Mouse (Mus musculus) cerebellum, postnatal 36 days (tissue): Measurements from ENCODE around the gene Kctd19.
A peak's percentile ranks its signal among the peaks of the same experiment; 100 is the strongest.

ENCODE experiments used
- DNase-seq, 2 experiments: peaks; one replicate each; pipeline ENCODE4 v3.0.0; 2021 to 2022; ENCODE audit warnings: mixed read lengths in 2 of 2

Kctd19 gene

DNA sequence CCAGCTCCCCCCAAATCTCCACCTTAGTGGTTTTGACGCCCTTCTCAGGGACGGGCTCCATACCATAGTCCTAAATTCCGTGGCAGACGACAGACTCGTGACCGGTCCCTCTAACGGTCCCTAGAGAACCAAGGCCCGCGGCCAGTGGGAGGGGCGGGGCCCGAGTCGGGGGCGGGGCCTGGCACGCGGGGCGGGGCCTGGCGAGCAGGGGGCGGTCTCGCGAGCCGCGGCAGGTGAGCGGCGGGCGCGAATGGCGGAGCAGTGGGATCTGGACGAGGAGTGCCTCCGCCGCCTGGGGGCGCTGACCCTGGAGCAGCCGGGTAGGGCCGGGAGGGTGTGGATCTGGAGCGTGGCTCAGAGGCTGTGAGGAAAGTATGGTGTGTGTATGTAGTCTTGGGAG lies at the start of gene Kctd19, which contains the start of gene Lrrc36:
Kctd19 (minus strand) TSS at position 112 of the 400 bp plus-strand sequence.
Lrrc36 (plus strand) TSS at position 181 of the 400 bp plus-strand sequence.
- DNase-seq, result peak; percentile 58 to 72

GRCm38 (mm10) chr8:105461085-105461803 lies 47.9 kb upstream of the Kctd19 start:
- DNase-seq, result no peak

- no peak for DNase-seq
Observed at GRCm38 (mm10) chr8:105455218-105455617, 41.9 kb upstream of the Kctd19 start.

- no peak for DNase-seq
Observed at GRCm38 (mm10) chr8:105454088-105454487, 40.8 kb upstream of the Kctd19 start.

DNA sequence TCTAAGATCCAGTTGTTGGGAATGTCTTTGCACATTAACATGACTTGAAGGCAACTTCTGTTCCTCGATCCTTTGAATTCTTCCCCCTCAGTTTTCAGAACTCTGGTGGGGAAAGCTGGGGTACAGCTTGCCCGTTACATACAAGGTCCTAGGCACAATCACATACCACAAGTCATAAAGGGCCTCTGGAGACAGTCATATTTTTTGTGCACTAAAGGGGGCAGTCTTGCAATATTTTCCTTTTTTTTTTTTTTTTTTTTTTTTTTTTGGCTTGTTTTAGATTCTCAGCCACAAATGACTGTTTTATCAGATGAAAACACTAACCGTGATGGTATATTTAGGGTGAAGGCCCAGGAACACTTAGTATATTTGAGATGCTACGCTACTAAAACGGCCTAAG lies 40.0 kb upstream of the Kctd19 start:
- DNase-seq, result no peak

DNA sequence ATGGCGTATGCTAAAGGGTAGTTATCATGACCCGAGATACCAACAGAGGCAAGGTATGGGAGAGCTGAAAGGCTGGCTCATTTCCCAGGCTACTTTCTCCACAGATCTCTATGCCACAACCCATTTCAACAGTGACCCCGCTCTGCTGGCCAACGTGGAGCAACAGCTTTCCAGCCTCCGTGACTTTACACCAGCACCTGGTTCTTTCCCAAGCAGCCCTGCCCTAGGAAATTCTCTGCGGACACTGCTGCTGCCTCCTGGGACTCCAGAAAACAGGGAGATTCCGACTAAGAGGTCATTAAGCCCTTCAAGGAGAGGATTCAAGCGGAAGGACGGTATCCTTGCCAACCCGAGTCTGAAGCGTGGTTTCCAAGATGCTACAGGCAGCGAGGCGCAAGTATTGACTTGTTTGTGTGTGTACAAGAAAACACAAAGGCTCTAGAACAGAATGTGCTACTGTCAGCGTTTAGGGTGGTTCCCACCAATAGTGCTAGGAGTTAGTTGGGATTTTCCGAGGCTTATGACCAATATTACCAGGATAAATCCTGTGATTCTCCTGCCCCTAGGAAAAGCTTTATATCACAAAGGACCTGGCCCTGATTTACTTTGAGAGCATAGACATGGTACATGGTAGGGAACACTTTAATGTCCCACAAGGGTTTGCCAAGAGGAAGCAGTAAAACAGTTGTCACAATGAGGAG lies 38.8 kb upstream of the Kctd19 start:
- DNase-seq, result no peak

DNA sequence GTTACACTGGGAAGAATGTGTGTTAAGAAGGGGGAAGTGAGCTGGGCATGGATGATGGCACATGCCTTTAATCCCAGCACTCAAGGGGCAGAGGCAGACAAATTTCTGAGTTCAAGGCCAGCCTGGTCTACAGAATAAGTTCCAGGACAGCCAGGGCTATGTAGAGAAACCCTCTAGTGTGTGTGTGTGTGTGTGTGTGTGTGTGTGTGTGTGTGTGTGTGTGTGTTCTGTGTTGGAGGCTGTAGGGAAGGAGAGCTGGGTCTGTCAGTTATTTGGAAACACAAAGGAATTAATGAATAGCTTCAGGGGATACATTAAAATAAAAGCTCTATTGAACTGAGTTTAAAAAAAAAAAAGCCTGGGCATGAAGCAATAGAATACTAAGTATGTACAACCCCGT lies 37.7 kb upstream of the Kctd19 start:
- DNase-seq, result no peak

GRCm38 (mm10) chr8:105448596-105448995 lies 35.3 kb upstream of the Kctd19 start:
- DNase-seq, result no peak

DNA sequence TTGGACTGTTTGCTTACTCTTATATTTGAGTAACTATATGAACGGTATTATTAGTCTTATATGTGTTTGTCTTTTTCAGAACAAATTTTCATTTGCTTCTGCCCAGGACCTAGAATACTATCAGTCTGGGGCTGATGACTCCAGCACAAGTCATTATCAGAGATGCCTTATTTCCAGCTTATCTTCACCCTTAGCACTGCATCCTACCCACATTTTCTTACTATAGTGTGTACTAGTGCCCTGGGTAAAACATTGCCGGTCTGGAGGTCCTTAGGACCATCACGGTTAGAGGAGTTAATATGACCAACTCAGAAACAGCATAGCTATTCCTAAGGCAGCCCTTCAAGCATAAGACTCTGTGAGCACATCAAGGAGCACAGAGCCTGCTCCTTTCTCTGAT lies 34.9 kb upstream of the Kctd19 start:
- DNase-seq, result no peak

DNA sequence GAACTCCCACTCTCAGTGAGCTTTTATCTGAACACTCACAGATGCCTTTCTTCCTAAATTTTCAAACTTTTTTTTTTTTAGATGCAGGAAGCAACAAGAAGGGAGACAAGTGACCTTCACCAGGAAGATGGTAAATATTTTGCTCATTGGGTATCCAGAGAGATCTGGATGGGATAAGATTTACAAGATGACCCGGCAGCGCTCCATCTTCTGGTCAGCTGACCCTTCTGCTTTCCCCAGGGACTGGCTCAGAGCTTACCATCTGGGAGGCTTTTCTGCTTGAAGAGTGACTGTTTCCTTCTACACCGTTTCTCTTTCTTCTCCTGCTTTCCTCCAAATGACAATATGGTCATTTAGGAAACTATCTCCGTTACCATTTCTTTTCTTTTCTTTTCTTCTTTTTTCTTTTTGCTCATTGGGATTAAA lies 32.8 kb upstream of the Kctd19 start:
- DNase-seq, result no peak

GRCm38 (mm10) chr8:105445296-105446126 lies 32.2 kb upstream of the Kctd19 start:
- DNase-seq, result no peak

- DNase-seq, result no peak
Observed at GRCm38 (mm10) chr8:105442661-105443060, 29.4 kb upstream of the Kctd19 start.

DNA sequence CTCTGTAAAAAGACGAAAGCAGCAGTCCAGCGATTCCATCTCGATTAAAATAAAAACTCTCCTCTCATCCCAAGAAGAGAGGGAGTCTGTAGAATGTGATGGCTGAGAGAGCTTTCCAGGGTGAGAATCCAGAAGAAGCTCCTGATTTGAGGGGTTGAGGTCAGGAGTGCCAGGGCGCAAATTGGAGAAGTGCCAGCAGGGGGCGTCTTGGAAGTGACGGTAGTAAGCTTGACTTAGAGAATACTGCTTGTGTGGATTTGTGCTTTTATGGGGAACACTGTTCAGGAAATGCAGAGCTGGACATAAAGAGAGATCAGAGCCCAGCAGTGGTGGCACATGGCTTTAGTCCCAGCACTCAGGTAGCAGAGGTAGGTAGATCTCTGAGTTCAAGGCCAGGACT lies 28.1 kb upstream of the Kctd19 start:
- DNase-seq, result peak; percentile 23 to 42

DNA sequence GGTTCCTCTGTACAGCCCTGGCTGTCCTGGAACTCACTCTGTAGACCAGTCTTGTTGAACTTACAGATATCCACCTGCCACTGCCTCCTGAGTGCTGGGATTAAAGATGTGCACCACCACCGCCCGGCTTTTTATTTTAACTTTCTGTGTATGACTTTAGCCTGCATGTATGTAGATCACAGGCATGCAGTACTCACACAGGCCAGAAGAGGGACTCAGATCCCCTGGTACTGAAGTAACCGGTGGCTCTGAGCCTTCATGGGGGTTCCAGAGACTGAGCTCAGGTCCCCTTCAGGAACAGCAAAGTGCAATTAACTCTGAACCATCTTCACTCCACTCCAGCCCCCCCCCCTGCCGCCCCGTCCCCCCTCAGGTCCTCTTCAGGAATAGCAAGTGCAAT lies 25.6 kb upstream of the Kctd19 start:
- peak; percentile 40 to 46 for DNase-seq

- no peak for DNase-seq
Observed at GRCm38 (mm10) chr8:105437078-105437748, 23.9 kb upstream of the Kctd19 start.

DNA sequence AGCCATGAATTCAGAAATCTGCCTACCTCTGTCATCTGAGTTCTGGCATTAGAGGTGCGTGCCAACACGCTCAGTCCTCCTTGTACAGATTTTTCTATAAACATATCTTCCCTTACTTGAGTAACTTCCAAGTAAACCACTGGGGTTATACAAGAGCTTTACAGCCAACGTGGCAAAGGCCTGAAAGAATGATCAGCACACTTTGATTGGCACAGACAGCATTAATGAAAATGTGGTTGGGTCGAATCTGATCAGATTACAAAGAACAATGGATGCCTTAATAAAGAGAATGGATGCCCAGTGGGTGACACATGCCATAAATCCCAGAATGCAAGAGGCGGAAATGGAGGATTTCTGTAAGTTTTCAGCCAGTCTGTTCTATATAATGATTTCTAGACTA lies 22.9 kb upstream of the Kctd19 start:
- no peak for DNase-seq

DNA sequence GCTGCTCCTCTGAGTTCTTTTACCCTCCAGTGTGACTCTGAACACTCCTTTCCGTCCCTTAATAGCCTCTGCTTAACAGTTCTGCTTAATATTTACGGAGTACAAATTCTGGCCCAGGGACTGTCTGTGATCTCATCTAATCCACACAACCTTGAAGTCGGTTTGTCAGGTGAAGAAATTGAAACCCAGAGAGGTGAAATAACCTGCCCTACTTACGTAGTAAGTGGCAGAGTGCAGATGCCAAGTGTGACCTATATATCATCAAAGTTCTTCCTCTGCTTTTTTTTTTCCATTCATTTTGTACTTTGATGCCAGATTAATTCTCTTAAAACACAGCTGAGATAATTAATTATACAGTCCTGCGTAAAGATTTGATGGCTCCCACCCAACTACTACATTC lies 20.8 kb upstream of the Kctd19 start:
- DNase-seq, result no peak

DNA sequence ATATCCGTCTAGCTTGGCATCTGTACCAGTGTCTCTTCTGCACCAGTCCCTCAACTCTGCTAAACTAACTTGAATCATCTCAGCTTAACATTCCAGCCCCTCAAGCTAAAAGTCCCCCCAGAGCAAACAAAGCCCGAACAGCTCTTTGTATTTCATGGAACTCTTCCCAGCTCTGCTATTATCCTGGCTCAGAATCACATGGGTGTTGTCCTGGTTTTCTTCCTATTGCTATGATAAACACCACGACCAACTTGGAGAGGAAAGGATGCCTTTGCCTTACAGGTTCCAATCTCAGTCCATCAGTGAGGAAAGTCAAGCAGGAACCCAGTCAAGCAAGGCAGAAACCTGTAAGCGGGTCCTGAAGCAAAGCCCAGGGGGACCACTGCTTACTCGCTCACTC lies 20.2 kb upstream of the Kctd19 start:
- no peak for DNase-seq

- no peak for DNase-seq
Observed at GRCm38 (mm10) chr8:105433021-105433420, 19.7 kb upstream of the Kctd19 start.

- no peak for DNase-seq
Observed at GRCm38 (mm10) chr8:105431743-105432515, 18.6 kb upstream of the Kctd19 start.

GRCm38 (mm10) chr8:105426878-105427277 lies 13.6 kb upstream of the Kctd19 start:
- no peak for DNase-seq

DNA sequence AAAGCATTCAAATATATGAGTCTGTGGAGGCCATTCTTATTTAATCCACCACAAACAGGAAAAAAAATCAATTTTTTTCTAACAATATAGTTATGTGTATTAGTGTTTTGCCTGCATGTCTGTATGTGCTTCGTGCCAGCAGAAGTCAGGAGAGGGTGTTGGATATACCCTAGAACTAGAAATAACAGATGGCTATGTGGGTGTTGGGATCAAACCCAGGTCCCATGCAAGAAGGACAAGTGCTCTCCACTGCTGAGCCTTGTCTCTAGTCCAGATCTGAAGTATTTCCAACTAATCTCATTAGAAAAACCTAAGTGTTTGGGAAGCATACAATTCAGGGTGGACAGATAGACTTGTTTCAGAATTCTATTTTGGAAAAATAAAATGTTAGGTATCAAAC lies 8.7 kb upstream of the Kctd19 start:
- DNase-seq, result peak in 1 of 2 experiments; percentile 38
